Mouse (Mus musculus) midbrain, postnatal 0 days (tissue): Measurements from ENCODE around the gene Rab15. TPM values are rescaled to one million over a fixed set of nuclear protein-coding genes. Genes with fewer than 3 reads are reported as not detected.
"Not testable (repeated sequence)": the region's sequence is repeated elsewhere in the genome, so short reads cannot be mapped to it uniquely, and the experiment has no call there.

Experiments
- ATAC-seq: fragments of 200-750 bp; cut with Nextera tagmentation; 2 replicates; pipeline ENCODE4 v1.8.0; 2017; ENCODE audit warnings: moderate number of reproducible peaks, mild to moderate bottlenecking, moderate TSS enrichment, moderate library complexity; ENCODE audit not compliant: low FRiP score
- DNase-seq: peaks from one replicate; pipeline ENCODE4 v3.0.0-alpha.2; 2015; ENCODE audit warnings: low spot score
- H3K27ac ChIP-seq: fragments of 300-500 bp; sonication (generic); 2 replicates; pipeline ENCODE4 v1.5.1; 2014; ENCODE audit warnings: low read depth, mild to moderate bottlenecking, low read length, mixed read lengths
- H3K27me3 ChIP-seq: fragments of 300-500 bp; sonication (generic); 2 replicates; pipeline ENCODE4 v1.6.1; 2014; ENCODE audit warnings: low read length, control low read depth, mixed read lengths; ENCODE audit not compliant: insufficient read depth
- H3K36me3 ChIP-seq: fragments of 300-500 bp; sonication (generic); 2 replicates; pipeline ENCODE4 v1.6.1; 2014; ENCODE audit warnings: low read length, control low read depth, mixed read lengths; ENCODE audit not compliant: insufficient read depth
- H3K4me1 ChIP-seq: fragments of 300-500 bp; sonication (generic); 2 replicates; pipeline ENCODE4 v1.6.1; 2014; ENCODE audit warnings: mild to moderate bottlenecking, control low read depth, antibody characterized with exemption, low read length, mixed read lengths; ENCODE audit not compliant: insufficient read depth
- H3K4me2 ChIP-seq: fragments of 300-500 bp; sonication (generic); 2 replicates; pipeline ENCODE4 v1.6.1; 2014; ENCODE audit warnings: low read depth, mild to moderate bottlenecking, low read length, mixed read lengths; ENCODE audit not compliant: poor library complexity, severe bottlenecking
- H3K4me3 ChIP-seq: fragments of 300-500 bp; sonication (generic); 2 replicates; pipeline ENCODE4 v1.5.1; 2014; ENCODE audit warnings: low read depth, mild to moderate bottlenecking, low read length, moderate library complexity
- H3K9ac ChIP-seq: fragments of 300-500 bp; sonication (generic); replicated peaks from 2 replicates; pipeline ENCODE4 v1.6.1; 2014; ENCODE audit warnings: mild to moderate bottlenecking, low read length, moderate library complexity, mixed read lengths; ENCODE audit not compliant: poor library complexity, severe bottlenecking
- H3K9me3 ChIP-seq: fragments of 300-500 bp; sonication (generic); 2 replicates; pipeline ENCODE4 v1.6.1; 2016; ENCODE audit warnings: low read length, control low read depth
- CTCF ChIP-seq: IDR thresholded peaks from 2 replicates; pipeline ENCODE4 v1.5.1; 2016; ENCODE audit warnings: antibody characterized with exemption, mild to moderate bottlenecking
- WGBS: fragments of 180-500 bp; shearing (Covaris S2); extraction: QIAGEN DNeasy Blood & Tissue Kit; methylation state at CpG from one replicate; pipeline ENCODE4 v1.1.7; 2014; 5-methylcytosine and 5-hydroxymethylcytosine counted together
- polyA plus RNA-seq: library from polyadenylated mRNA; unstranded; fragments of >200 nt; fragmentation: Nextera tagmentation; extraction: Ambion mirVana; gene quantifications from 2 replicates; pipeline ENCODE4 v1.2.1, GENCODE M21; 2015
- total RNA-seq: library from RNA; depleted of rRNA; stranded (reverse); fragments of >200 nt; gene quantifications from 2 replicates; pipeline ENCODE4 v1.2.3, GENCODE M21; 2014

Rab15 gene
- total and polyA plus RNA-seq, 2 experiments from 2014 or later, result 57.2 to 122 TPM

GRCm38 (mm10) chr12:76803028-76803427, 19.7 kb downstream of the Rab15 start:
- ATAC-seq (no peak), DNase-seq (no peak)
- no peak for TF ChIP-seq CTCF
- no peak overlapping the region for H3K4me3 ChIP-seq
- H3K36me3 ChIP-seq, result peaks cover 33% of the 10 kb centered on the region
- WGBS, result 94% methylated on average over 10 of the region's 10 CpGs
- no peaks in the 10 kb centered on the region for H3K4me1 ChIP-seq
- no peak overlapping the region for H3K9ac ChIP-seq
- H3K27me3 ChIP-seq, result no peaks in the 10 kb centered on the region
- H3K27ac ChIP-seq, result no peak overlapping the region
- H3K9me3 ChIP-seq, result no peaks in the 10 kb centered on the region
- no peak overlapping the region for H3K4me2 ChIP-seq

GRCm38 (mm10) chr12:76798008-76798720, 24.5 kb downstream of the Rab15 start:
- H3K27ac ChIP-seq, result no peak overlapping the region
- no peaks in the 10 kb centered on the region for H3K27me3 ChIP-seq
- no peak for TF ChIP-seq CTCF
- H3K4me3 ChIP-seq, result no peak overlapping the region
- H3K9me3 ChIP-seq, result no peaks in the 10 kb centered on the region
- ATAC-seq (no peak), DNase-seq (no peak)
- no peak overlapping the region for H3K9ac ChIP-seq
- peaks cover 30% of the 10 kb centered on the region for H3K36me3 ChIP-seq
- H3K4me2 ChIP-seq, result no peak overlapping the region
- no peaks in the 10 kb centered on the region for H3K4me1 ChIP-seq
- WGBS, result 41% methylated on average over 5 of the region's 5 CpGs

DNA sequence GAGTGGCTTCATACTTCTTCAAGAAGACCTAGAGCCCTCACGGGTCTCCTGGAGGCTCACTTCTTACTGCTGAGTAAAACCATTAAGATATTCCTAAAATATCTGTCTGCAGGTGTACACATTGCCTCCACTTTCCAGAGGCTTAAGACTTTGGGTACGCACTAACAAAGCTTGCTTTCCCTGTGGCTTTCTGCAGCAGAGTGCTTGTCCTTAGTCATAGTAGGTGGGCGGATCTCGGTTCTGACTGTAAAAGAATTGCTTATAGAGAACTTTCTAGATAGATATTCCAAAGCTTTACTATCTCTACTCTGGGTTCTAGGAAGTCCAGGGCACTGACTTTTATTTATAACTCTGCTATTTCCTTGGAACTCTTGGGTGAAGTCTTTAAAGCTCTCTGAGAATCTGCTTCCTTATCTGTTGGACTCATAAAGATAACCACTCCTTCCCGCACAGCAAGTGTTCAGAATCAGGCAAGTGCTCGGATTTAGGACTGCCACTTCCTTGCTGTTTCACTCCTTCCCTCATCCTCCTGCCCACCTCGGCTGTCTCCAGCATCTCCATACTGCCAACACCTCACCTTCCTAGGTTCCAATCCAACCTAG, 25.7 kb downstream of the Rab15 start:
- ATAC-seq, result no peak
- no peak overlapping the region for H3K9ac ChIP-seq
- no peak overlapping the region for H3K4me2 ChIP-seq
- no peak for DNase-seq
- TF ChIP-seq CTCF, result no peak
- no peaks in the 10 kb centered on the region for H3K27me3 ChIP-seq
- no peak overlapping the region for H3K27ac ChIP-seq
- 87% methylated on average over 7 of the region's 7 CpGs for WGBS
- no peak overlapping the region for H3K4me3 ChIP-seq
- H3K9me3 ChIP-seq, result no peaks in the 10 kb centered on the region
- peaks cover 27% of the 10 kb centered on the region for H3K36me3 ChIP-seq
- H3K4me1 ChIP-seq, result no peaks in the 10 kb centered on the region

DNA sequence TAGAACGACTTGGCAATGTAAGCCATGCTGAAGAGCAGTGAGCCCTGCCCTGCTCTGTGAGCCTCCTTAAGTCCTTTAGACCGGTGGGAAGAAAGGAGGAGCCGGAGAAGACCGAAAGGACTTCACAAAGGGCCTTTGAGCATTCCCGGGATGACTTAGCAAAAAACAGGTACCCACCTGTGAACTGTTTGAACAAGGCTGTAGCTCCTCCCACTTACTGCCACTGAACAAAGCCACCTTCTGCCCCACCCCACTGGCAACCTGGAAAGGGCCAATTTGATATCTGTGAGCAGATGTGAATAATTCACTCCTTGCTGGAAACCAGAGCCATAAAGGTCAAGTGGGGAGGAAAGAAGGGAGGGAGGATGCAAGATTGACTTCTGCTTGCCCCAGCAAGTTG, 27.4 kb downstream of the Rab15 start, which contains the start of gene Gpx2:
Gpx2 (minus strand) TSS at position 205 of the 400 bp plus-strand sequence.
- WGBS, result 77% methylated on average over 5 of the region's 5 CpGs
- H3K27me3 ChIP-seq, result no peaks in the 10 kb centered on the region
- DNase-seq (no peak), ATAC-seq (no peak)
- no peak within 1 kb of the TSS for H3K4me2 ChIP-seq
- H3K4me1 ChIP-seq, result no peaks in the 10 kb centered on the region
- no peak within 1 kb of the TSS for H3K27ac ChIP-seq
- H3K4me3 ChIP-seq, result no peak within 1 kb of the TSS
- peaks cover 16% of the 10 kb centered on the region for H3K36me3 ChIP-seq
- H3K9ac ChIP-seq, result no peak within 1 kb of the TSS
- no peak for TF ChIP-seq CTCF
- no peaks in the 10 kb centered on the region for H3K9me3 ChIP-seq

GRCm38 (mm10) chr12:76792540-76792939, 30.2 kb downstream of the Rab15 start:
- H3K27ac ChIP-seq, H3K4me3 ChIP-seq, H3K36me3 ChIP-seq, H3K9me3 ChIP-seq, ATAC-seq, H3K4me1 ChIP-seq, H3K9ac ChIP-seq, DNase-seq, H3K27me3 ChIP-seq, H3K4me2 ChIP-seq: not testable (repeated sequence)
- WGBS, result 64% methylated on average over 13 of the region's 14 CpGs
- 0 out of 2 replicates have a peak, but pooled peaks have one; percentile 4 for TF ChIP-seq CTCF

- Histone ChIP-seq H3K9me3 (no peaks in the 10 kb centered on the region), H3K36me3 (no peaks in the 10 kb centered on the region), H3K4me3 (no peak overlapping the region), H3K9ac (no peak overlapping the region), H3K4me1 (no peaks in the 10 kb centered on the region), H3K27ac (no peak overlapping the region), H3K4me2 (no peak overlapping the region), H3K27me3 (no peaks in the 10 kb centered on the region)
- WGBS, result 50% methylated on average over 8 of the region's 8 CpGs
- no peak for TF ChIP-seq CTCF
- no peak for ATAC-seq
- DNase-seq, result no peak
Observed at GRCm38 (mm10) chr12:76790446-76791084, 32.1 kb downstream of the Rab15 start.
